8 mouse cellular contexts compared by ENCODE assay signal in genomic region chr12:76534233-76534632, GRCm38 (mm10). TPM values are rescaled to one million over a fixed set of nuclear protein-coding genes. Genes with fewer than 3 reads are reported as not detected.
DNase-seq lines count a peak whose midpoint lies in the region; ATAC-seq and TF ChIP-seq lines count a peak whose summit lies in the region.

No protein-coding gene starts in this region.

- peak; percentile 19; the same call in 1 of the 2 replicates for ATAC-seq in monocyte, adult 5-6 weeks (replicated peaks; ENCODE audit: insufficient number of reproducible peaks, low FRiP score, low TSS enrichment, poor library complexity, severe bottlenecking)

- intact Hi-C loops in left cerebral cortex, adult 2 months (cut with DNase I), result no loop called here
- intact Hi-C loops in gastrocnemius, postnatal 36 days (cut with DNase I), result no loop called here

- H3K27ac ChIP-seq in left cerebral cortex, adult 2 months, result peak overlapping the region; percentile 67
- H3K27ac ChIP-seq in brown adipose tissue, adult 24 weeks (replicated peaks; ENCODE audit: low read depth, low read length), result peak overlapping the region; percentile 75

- DNase-seq in left cerebral cortex, adult 2 months (ENCODE audit: extremely low spot score in 1 of 2, low spot score in 2 of 2), result no peak
- DNase-seq in left cerebral cortex, adult 9 months (ENCODE audit: low spot score in 2 of 2), result no peak
- DNase-seq in induced T-regulatory cell, adult 2 months (ENCODE audit: low read depth), result peak; percentile 55
- no peak for DNase-seq in layer of hippocampus, adult 11-12 months (ENCODE audit: low spot score)
- DNase-seq in adrenal gland, adult 8-10 months, result no peak
- DNase-seq in gastrocnemius, postnatal 36 days, result no peak

- H3K4me3 ChIP-seq in left cerebral cortex, adult 2 months, result peak overlapping the region; percentile 69
- H3K4me3 ChIP-seq in brown adipose tissue, adult 24 weeks (ENCODE audit: insufficient read depth, low read depth, low read length), result peak overlapping the region; percentile 70

- TF ChIP-seq CTCF in left cerebral cortex, adult 2 months (IDR thresholded peaks at IDR 0.05), result no peak

- H3K4me1 ChIP-seq in brown adipose tissue, adult 24 weeks (ENCODE audit: control insufficient read depth, insufficient read depth, insufficient read length, low read length), result peaks cover 20% of the 10 kb centered on the region

RNA-seq across cellular contexts. Expression of gene Plekhg3, which starts 3.5 kb away (rescaled TPM):
- total RNA-seq in left cerebral cortex, adult 2 months (2021), result 10 to 100 TPM; 15.0 to 15.2 TPM
- 6.3 and 6.5 TPM in 2 replicates for polyA plus RNA-seq in brown adipose tissue, adult 24 weeks (2012; ENCODE audit: insufficient read depth, insufficient read length, missing spikeins)
- 54.4 to 58.3 TPM (median 55.2 TPM) in 3 replicates for total RNA-seq in monocyte, adult 5-6 weeks (2017)
- 10 to 100 TPM; 10.8 to 23.4 (median 16.2) TPM for total RNA-seq in adrenal gland, adult 8-10 months (2022)
- total RNA-seq in gastrocnemius, postnatal 36 days (2021), result 1 to 10 TPM; 5.4 to 5.5 TPM
